Mouse (Mus musculus): Measurements from ENCODE around the gene Cyb561. TPM values are rescaled to one million over a fixed set of nuclear protein-coding genes. Genes with fewer than 3 reads are reported as not detected.

Cyb561 gene
- polyA plus RNA-seq, 1 experiment from 2014 or later = 70.5 TPM

DNA sequence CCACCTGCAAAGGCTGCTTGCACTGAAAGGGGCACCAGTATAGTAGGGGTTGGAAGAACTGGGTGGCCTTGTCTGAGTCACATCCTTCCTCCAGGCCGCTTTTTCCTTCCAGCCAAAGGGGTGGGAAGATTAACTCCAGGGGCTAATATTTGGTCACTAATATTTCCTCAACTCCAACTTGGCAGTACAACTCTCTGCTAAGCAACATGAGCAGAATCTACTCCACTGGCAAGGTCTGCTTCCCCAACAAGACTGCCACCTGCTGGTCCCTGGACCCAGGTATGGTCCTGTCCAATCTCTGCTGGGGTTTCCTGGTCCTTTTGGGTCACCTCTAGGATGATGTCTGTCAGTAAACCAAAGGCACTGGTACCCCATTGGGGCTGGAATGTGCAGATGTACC lies 16.4 kb upstream of the Cyb561 start:
- Histone ChIP-seq H3K9ac (replicated peaks; ENCODE audit: low read depth) (no peak overlapping the region), H3K4me1 (ENCODE audit: insufficient read depth, low read depth, low read length) (peaks cover 4% of the 10 kb centered on the region; the same call in 1 of the 2 replicates), H3K27me3 (replicated peaks; ENCODE audit: insufficient read depth, low read length) (no peaks in the 10 kb centered on the region; the same call in 1 of the 2 replicates), H3K36me3 (ENCODE audit: insufficient read depth, low read length) (no peaks in the 10 kb centered on the region), H3K4me3 (ENCODE audit: low read depth, low read length) (peak overlapping the region; percentile 54; the same call in 1 of the 2 replicates), H3K27ac (ENCODE audit: low read length) (no peak overlapping the region), H3K4me2 (replicated peaks; ENCODE audit: low read depth, low read length) (peak overlapping the region; percentile 84), H3K9me3 (ENCODE audit: low read length) (no peaks in the 10 kb centered on the region)
- peak; percentile 80 for TF ChIP-seq CTCF (IDR thresholded peaks at IDR 0.05)
- peak; percentile 31; the same call in 1 of the 2 replicates for TF ChIP-seq EP300 (IDR thresholded peaks at IDR 0.05)
- ATAC-seq = peak; percentile 47
- peak; percentile 78 for DNase-seq (ENCODE audit: low spot score)
- WGBS = 31% methylated on average over 1 of the region's 1 CpGs

DNA sequence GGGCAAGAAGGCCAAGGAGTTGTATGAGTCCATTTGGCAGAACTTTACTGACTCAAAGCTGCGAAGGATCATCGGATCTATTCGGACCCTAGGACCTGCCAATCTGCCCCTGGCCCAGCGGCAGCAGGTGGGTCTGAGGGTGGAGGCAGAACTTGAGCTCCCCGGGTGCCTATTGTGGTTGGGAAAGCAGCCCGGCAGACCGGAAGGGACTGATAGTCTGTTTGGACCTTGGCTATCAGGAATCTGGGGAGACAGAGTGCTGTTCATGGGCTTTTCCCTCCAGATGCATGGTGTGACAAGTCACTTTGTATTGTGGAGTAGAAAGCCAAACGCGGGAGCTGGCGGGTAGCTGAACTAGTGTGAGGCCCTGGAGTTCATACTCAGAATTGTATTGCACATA lies 15.8 kb upstream of the Cyb561 start:
- Histone ChIP-seq H3K36me3 (ENCODE audit: insufficient read depth, low read length) (no peaks in the 10 kb centered on the region), H3K4me1 (ENCODE audit: insufficient read depth, low read depth, low read length) (peaks cover 4% of the 10 kb centered on the region; the same call in 1 of the 2 replicates), H3K9me3 (ENCODE audit: low read length) (no peaks in the 10 kb centered on the region), H3K4me2 (replicated peaks; ENCODE audit: low read depth, low read length) (peak overlapping the region; percentile 84), H3K27ac (ENCODE audit: low read length) (peak overlapping the region; percentile 72; the same call in 1 of the 2 replicates), H3K4me3 (ENCODE audit: low read depth, low read length) (peak overlapping the region; percentile 54), H3K9ac (replicated peaks; ENCODE audit: low read depth) (no peak overlapping the region), H3K27me3 (replicated peaks; ENCODE audit: insufficient read depth, low read length) (no peaks in the 10 kb centered on the region; the same call in 1 of the 2 replicates)
- WGBS = 37% methylated on average over 10 of the region's 10 CpGs
- DNase-seq (ENCODE audit: low spot score) = no peak
- TF ChIP-seq CTCF (IDR thresholded peaks at IDR 0.05) (no peak), EP300 (IDR thresholded peaks at IDR 0.05) (no peak)
- no peak for ATAC-seq

DNA sequence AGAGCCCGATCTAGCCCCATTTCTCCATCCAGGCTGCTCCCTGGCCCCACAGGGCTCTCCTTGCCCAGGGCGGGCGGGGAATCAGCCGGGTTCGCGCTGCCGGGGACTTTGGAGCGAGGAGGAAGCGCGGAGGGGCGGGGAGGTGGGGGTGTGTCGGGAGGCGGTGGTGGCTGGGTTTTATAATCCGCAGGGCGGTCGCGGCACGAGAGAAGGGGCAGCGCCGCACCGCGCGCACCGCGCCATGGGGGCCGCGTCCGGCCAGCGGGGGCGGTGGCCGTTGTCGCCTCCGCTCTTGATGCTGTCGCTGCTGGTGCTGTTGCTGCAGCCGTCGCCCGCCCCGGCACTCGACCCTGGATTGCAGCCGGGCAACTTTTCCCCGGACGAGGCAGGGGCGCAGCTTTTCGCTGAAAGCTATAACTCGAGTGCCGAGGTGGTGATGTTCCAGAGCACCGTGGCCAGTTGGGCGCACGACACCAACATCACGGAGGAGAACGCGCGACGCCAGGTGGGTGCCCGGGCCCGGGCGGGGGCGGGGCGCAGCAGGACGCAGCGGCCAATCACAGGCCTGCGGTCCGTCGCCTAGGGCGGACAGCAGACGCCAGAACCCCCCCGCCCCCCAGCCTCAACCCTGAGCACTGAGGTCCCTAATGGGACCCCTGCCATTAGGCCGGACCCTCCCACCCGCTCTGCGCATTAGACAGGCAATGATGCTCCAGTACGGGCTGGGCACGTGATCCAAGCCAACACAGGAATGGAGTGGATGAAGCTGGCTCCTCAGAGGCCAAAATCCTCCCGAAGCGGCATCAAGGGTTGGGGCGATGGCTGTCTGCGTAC lies 14.8 kb upstream of the Cyb561 start, which contains the start of gene Ace:
Ace (plus strand) TSS at position 205 of the 834 bp plus-strand sequence.
- Histone ChIP-seq H3K4me2 (replicated peaks; ENCODE audit: low read depth, low read length) (peak within 1 kb of the TSS; percentile 84), H3K27me3 (replicated peaks; ENCODE audit: insufficient read depth, low read length) (no peaks in the 10 kb centered on the region; the same call in 1 of the 2 replicates), H3K36me3 (ENCODE audit: insufficient read depth, low read length) (no peaks in the 10 kb centered on the region), H3K9me3 (ENCODE audit: low read length) (no peaks in the 10 kb centered on the region), H3K27ac (ENCODE audit: low read length) (peak within 1 kb of the TSS; percentile 72), H3K4me3 (ENCODE audit: low read depth, low read length) (peak within 1 kb of the TSS; percentile 54), H3K9ac (replicated peaks; ENCODE audit: low read depth) (peak within 1 kb of the TSS; percentile 26; the same call in 1 of the 2 replicates), H3K4me1 (ENCODE audit: insufficient read depth, low read depth, low read length) (peaks cover 4% of the 10 kb centered on the region; the same call in 1 of the 2 replicates)
- TF ChIP-seq EP300 (IDR thresholded peaks at IDR 0.05) (no peak), CTCF (IDR thresholded peaks at IDR 0.05) (no peak)
- WGBS = 2% methylated on average over 64 of the region's 76 CpGs
- ATAC-seq (peak; percentile 76), DNase-seq (ENCODE audit: low spot score) (peak; percentile 31)

DNA sequence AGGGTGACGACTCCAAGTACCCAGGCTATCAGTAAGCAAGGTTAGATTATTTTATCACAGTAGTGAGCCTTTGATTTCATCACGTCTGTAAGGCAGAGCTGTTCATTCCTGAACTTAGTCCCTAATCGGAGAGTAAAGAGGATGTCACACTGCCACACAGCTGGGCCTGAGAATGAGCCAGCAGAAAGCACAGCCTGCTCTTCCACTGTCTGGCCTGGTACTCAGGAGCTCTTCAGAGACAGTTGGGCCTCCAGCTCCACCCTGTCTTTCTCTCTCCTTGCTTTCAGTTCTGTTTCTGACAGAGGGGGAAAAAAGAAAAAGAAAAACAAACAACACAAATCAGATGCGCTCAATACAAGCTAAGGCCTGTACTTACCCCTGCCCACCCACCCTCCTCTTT lies 13.2 kb upstream of the Cyb561 start:
- H3K9me3 ChIP-seq (ENCODE audit: low read length) = no peaks in the 10 kb centered on the region
- peaks cover 4% of the 10 kb centered on the region; the same call in 1 of the 2 replicates for H3K4me1 ChIP-seq (ENCODE audit: insufficient read depth, low read depth, low read length)
- no peak overlapping the region for H3K4me2 ChIP-seq (replicated peaks; ENCODE audit: low read depth, low read length)
- no peak overlapping the region for H3K9ac ChIP-seq (replicated peaks; ENCODE audit: low read depth)
- H3K27me3 ChIP-seq (replicated peaks; ENCODE audit: insufficient read depth, low read length) = no peaks in the 10 kb centered on the region; the same call in 1 of the 2 replicates
- TF ChIP-seq CTCF (IDR thresholded peaks at IDR 0.05) (no peak), EP300 (IDR thresholded peaks at IDR 0.05) (no peak)
- no peak for DNase-seq (ENCODE audit: low spot score)
- WGBS = 72% methylated on average over 4 of the region's 4 CpGs
- H3K27ac ChIP-seq (ENCODE audit: low read length) = no peak overlapping the region
- no peak for ATAC-seq
- no peak overlapping the region for H3K4me3 ChIP-seq (ENCODE audit: low read depth, low read length)
- H3K36me3 ChIP-seq (ENCODE audit: insufficient read depth, low read length) = no peaks in the 10 kb centered on the region

DNA sequence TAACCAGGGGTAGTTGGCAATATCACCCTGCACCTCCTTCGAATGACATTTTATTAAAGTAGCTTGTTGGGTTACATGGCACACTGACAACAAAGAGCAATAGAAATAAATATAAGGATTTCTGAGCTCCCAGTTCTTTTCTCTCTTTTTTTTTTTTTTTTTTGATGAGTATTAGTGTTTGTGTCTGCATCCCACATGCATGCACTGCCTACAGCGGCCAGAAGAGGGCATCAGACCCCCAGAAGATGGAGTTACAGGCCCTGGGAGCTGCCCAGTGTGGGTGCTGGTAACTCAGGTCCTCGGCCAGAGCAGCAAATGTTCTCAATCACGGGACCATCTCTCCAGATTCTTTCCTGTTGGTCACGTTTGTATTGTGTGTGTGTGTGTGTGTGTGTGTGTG lies 11.6 kb upstream of the Cyb561 start:
- no peak for ATAC-seq
- Histone ChIP-seq H3K27me3 (replicated peaks; ENCODE audit: insufficient read depth, low read length) (no peaks in the 10 kb centered on the region; the same call in 1 of the 2 replicates), H3K36me3 (ENCODE audit: insufficient read depth, low read length) (no peaks in the 10 kb centered on the region), H3K4me2 (replicated peaks; ENCODE audit: low read depth, low read length) (no peak overlapping the region), H3K9me3 (ENCODE audit: low read length) (no peaks in the 10 kb centered on the region), H3K4me1 (ENCODE audit: insufficient read depth, low read depth, low read length) (peaks cover 4% of the 10 kb centered on the region; the same call in 1 of the 2 replicates), H3K27ac (ENCODE audit: low read length) (no peak overlapping the region), H3K4me3 (ENCODE audit: low read depth, low read length) (no peak overlapping the region), H3K9ac (replicated peaks; ENCODE audit: low read depth) (no peak overlapping the region)
- no peak for DNase-seq (ENCODE audit: low spot score)
- 64% methylated on average over 5 of the region's 5 CpGs for WGBS
- TF ChIP-seq EP300 (IDR thresholded peaks at IDR 0.05) = no peak
- peak; percentile 38; the same call in 1 of the 2 replicates for TF ChIP-seq CTCF (IDR thresholded peaks at IDR 0.05)

DNA sequence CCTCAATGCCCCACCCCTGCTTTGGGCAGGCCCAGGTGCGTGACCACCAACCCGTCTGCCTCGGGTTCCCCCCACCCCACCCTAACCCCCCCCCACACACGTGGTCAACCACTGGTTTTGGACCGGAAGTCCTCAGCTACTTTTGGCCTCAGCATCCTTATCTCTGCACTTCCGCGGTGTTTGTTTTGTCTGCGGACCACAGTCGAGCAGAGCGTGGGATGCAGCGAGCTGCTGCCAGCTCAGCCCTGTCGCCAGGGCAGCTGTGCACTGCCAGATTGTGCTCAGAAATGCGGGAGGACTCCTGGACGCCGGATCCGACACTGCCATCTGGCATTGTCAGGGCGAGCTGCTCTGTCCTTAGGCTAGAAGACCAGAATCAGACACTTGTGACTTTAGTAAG lies 6.2 kb upstream of the Cyb561 start:
- DNase-seq (ENCODE audit: low spot score) = no peak
- no peak overlapping the region for H3K9ac ChIP-seq (replicated peaks; ENCODE audit: low read depth)

More for the DNA sequence above, 6.2 kb upstream of the Cyb561 start:
- Histone ChIP-seq H3K4me1 (ENCODE audit: insufficient read depth, low read depth, low read length) (no peaks in the 10 kb centered on the region), H3K9me3 (ENCODE audit: low read length) (no peaks in the 10 kb centered on the region), H3K36me3 (ENCODE audit: insufficient read depth, low read length) (no peaks in the 10 kb centered on the region), H3K27me3 (replicated peaks; ENCODE audit: insufficient read depth, low read length) (no peaks in the 10 kb centered on the region), H3K4me3 (ENCODE audit: low read depth, low read length) (no peak overlapping the region), H3K27ac (ENCODE audit: low read length) (peak overlapping the region; percentile 33; the same call in 1 of the 2 replicates), H3K4me2 (replicated peaks; ENCODE audit: low read depth, low read length) (no peak overlapping the region)
- 3% methylated on average over 17 of the region's 17 CpGs for WGBS
- TF ChIP-seq EP300 (IDR thresholded peaks at IDR 0.05) (no peak), CTCF (IDR thresholded peaks at IDR 0.05) (no peak)
- peak; percentile 62 for ATAC-seq

Measured in lung, postnatal 0 days (tissue).